Mouse (Mus musculus) left cerebral cortex, postnatal 36 days (tissue): Measurements from ENCODE around the gene Tnfsf15. TPM values are rescaled to one million over a fixed set of nuclear protein-coding genes. Genes with fewer than 3 reads are reported as not detected.

Experiments used
- DNase-seq, 2 experiments: peaks; one replicate each; pipeline ENCODE4 v3.0.0; 2021 to 2022; ENCODE audit warnings: low spot score in 2 of 2, mixed read lengths in 1 of 2
- intact Hi-C: fragments of 180-260 bp; cut with DNase I; formaldehyde crosslinking; loops from one replicate; pipeline ENCODE4 v1.15.1; 2025
- total RNA-seq, 2 experiments: library from RNA; stranded (reverse); gene quantifications; 2 replicates each; pipeline ENCODE4 v1.2.3; 2021

The Tnfsf15 gene
- total RNA-seq = under 1 TPM; 0.11 to 0.12 TPM

DNA sequence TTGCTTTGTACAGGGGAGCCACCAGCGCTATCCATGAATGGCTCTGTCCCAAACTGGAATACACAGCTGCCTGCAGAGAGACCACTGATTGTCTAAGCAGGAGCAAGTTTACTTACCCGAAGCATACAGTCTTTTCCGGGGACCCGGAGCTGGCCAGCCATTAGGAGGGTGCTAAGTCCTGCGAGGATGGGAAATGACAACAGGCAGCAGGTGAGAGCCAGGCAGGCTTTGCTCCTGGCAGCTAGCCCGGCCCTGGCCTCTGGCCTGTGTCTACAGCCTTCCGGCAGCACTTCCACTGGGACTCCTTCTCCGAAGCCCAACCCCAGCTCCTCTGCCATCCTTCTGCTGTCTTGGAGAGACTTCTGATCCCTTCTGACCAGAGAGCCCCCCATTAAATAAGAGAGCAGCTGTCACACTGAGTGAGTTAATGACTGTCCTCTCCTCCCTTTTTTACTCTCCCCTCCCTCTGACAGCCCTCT is at the start of gene Tnfsf15:
Gene Tnfsf15, minus strand, starts transcription at position 421 of the 479 bp plus-strand sequence.
- no peak for DNase-seq
- intact Hi-C loops = no loop called here

DNA sequence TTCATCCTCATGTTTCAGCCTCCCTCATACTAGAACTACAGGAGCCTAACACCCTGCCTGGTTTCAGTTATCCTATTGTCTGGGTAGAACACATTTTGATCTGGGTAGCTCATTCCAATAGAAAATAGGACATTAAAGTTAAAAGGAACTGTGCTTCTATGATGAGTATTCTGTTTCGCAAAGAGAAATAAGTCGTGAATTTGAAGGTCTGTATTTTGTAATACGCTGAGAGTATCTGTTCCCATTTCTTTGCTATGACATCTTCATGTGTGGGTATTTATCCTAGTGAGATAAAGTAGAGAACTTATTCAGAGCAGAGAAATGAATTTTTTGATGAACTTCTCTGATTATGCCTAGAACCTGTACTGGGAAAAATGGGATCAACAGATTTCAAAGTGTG is 47.4 kb upstream of the Tnfsf15 start:
- intact Hi-C loops = no loop called here
- DNase-seq = no peak

DNA sequence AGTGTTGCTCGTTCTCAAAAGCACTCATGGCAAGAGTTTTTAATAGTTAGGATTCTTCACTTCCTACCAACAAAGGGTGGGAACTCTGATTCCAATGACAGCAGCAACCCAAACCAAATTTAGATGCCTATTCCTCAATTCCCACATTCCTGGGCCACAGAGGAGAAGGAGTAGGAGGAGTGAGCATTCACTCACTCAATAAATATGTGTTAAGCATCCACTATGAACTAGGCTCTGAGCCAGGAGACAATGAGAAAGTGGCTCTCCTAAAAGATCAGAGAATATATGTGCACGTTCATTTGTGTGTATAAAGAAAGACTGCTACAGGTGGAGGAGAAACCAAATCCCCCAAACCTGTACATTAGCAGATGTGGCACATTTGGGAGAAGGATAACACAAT is 40.6 kb upstream of the Tnfsf15 start:
- no peak for DNase-seq
- intact Hi-C loops = no loop called here

DNA sequence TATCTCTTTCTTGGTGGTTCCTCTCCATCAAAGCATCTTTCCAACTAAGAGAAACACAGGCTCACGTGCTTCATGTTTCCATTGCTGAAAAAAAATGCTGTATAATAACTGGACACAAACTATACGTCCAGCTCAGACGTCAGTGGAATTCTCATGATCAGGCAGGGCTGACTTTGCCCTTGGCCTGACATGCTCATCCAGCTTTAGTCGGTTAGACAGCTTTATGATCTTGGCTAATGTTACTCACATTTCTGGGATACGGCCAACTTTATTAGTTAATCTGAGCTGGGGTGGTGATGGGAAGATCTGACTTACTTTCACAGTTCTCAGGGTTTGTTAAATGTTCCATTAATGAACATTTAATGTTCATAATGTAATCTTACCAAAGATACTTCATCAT is 38.9 kb upstream of the Tnfsf15 start:
- no peak for DNase-seq
- intact Hi-C loops = no loop called here

DNA sequence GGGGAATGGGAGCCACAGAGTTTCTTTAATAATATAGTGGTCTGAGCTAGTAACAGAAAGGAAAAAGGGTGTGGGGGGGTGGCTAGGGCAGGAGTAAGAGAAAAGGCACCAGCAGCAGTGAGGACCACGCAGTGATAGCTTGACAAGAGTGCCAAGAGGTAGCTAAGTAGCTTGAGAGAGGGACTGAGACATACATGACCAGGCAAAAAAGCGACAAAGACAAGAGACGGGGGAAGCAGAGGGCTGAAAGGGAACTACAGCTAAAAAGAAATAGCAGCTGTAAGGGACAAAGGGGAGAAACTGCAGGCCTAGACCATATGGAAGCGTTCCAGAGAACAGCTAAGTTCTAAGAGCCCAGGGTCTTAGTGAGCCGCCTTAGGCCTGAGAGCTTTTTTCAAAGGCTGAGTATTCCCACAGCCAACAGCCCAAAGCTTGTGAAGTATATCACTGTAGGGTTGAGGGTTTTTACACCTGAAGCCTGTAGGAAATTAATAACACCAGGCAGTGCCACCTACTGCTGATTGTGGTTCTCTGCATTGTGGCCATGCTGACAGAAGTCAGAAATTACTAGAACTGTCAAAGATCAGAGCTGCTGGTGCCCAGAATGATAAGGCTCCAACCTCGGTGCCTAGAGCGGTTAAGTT is 38.2 kb upstream of the Tnfsf15 start:
- DNase-seq = no peak
- intact Hi-C loops = no loop called here

DNA sequence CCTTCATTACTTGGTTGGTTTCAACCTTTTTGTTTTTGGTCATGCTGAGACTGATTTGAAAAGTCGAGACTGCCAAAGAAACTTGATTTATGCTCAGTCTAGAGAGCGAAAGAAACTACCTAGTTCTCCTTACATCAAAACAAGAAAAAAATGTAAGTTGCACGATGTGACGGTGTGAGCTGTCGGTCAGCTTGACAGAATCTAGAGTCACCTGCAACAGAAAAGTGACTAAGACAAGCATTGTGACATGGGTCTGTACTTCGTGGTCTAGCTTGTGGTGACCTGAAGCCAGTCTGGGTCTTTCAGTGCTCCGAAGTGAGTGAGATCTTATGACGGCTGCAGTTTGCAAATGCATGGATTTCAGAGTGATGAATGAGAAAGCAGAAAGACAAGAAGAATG is 32.3 kb upstream of the Tnfsf15 start:
- intact Hi-C loops = no loop called here

DNA sequence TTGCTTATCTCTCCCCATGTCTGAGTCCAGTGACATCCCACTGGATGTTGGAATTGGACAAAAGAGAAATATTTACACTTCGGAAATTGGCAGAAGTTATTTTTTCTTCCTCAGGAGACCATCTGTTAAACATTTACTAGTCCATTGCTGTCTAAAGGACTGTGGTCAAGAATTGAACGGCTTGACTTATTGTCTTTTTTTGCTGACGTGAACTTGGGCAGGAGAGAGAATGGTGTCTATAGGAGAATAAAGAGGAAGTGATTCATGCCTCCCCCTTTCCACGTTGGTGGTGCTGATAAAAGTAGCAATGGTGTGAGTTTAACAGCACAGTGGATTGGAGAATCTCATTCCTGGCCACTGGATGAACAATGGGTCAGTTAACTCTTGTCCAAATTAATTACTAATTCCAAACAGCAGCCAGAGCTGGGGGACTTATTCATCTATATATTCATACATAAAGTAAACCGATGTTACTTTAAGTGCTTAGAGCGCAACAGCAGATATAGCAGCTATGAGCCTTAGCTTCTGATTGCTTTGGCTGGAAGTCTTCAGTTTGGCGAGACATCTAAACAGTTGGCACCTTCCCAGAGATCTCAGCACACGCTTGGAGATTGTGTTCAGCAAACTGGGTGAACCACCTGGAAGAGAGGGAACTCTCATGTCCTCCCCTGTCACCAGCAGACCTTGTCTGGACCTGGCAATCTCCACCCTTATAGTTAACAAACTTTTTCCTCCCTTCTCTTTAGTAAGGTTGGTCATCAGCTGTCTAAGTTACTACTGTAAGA is 28.6 kb upstream of the Tnfsf15 start:
- intact Hi-C loops = no loop called here
- DNase-seq = no peak

More for the DNA sequence above, 32.3 kb upstream of the Tnfsf15 start:
- DNase-seq = no peak

DNA sequence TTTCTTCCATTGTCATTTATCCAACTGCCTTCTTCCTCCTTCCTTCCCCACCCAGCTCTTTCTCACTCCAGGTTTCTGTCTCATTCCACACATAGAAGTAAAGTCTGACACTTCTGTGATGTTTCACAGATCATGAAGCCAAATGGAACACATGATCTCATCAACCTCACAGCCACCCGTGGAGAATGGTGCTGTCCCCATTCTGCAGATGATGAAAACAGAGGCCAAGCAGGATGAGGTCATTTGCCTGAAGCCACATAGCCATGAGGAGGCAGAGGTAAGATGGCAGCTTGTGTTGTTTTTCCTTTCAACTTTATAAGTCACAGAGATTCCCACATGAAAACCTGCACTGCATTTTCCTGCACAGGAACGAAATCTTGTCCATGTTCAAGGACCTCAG is 27.6 kb upstream of the Tnfsf15 start:
- no peak for DNase-seq
- intact Hi-C loops = no loop called here

DNA sequence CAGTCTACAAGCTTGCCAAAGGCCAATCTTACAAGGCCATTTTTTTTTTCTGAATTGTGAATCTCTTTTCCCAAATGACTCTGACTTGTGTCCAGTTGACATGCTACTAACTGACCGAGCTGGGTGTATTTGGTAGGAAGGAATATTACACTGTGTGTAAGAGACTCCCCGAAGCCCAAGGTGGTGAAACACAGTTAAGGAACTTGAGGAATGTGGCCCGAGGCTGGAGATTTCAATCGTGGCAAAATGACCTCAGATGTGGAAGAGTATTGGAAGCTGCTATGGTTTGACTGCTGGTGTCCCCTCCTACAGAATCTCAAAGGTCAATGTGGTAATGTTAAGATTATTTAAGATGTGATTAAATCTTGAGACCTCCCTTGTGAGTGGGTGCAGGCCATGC is 26.4 kb upstream of the Tnfsf15 start:
- no peak for DNase-seq
- intact Hi-C loops = no loop called here

DNA sequence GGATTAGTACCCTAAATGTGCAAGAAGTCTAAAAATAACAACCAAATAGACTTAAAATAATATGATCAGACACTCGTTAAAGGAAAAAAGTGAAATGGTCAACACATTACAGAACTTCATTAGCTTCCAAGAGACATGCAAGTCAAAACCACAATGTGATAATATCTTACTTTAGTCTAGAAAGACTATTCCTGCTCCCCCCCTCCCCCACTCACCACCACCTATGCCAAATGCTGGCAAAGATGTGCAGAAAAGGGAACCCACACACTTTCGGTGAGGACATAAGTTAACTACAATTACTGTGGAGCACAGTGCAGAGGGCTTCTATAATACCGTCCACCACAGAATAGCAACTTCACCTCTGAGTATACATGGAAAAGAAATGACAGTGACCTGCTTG is 24.2 kb upstream of the Tnfsf15 start:
- intact Hi-C loops = no loop called here
- DNase-seq = no peak

DNA sequence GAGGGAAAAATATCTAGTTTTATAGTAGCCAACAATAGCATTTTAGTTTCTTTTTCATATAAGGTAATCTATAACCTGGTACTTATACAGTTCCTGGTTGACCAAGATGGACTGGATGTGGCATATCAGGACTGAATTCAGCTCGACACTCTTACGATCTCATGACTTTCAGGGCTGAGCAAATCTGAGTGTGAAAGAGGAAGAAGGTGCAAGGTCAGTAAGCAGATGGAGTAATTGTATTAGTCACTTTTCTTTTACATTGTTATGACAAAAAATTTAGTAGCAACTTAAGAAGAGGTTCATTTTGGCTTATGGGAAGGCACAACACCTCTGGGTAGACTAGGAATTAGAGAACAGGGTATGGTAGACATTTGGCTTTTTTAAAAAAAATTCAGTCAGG is 20.1 kb upstream of the Tnfsf15 start:
- intact Hi-C loops = no loop called here
- DNase-seq = no peak

DNA sequence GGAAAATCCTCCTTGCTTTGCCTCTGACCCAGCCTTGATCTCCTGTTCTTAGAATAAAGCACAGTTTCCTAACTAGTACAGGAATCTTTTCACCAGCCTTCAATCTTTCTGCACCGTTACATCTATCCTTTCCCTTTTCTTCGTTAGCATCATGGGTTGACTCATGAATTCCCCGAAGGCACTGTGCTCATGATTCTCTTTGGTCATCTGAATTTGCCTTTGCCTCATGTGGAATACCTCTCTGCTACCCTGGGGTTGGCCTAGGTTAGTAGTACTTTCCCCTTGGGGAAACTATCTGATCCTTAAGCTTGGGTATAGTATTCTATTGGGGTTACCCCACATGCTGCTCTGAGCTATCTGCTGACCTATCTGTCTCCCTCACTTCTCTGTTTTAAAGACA is 15.0 kb upstream of the Tnfsf15 start:
- DNase-seq = no peak
- intact Hi-C loops = no loop called here

DNA sequence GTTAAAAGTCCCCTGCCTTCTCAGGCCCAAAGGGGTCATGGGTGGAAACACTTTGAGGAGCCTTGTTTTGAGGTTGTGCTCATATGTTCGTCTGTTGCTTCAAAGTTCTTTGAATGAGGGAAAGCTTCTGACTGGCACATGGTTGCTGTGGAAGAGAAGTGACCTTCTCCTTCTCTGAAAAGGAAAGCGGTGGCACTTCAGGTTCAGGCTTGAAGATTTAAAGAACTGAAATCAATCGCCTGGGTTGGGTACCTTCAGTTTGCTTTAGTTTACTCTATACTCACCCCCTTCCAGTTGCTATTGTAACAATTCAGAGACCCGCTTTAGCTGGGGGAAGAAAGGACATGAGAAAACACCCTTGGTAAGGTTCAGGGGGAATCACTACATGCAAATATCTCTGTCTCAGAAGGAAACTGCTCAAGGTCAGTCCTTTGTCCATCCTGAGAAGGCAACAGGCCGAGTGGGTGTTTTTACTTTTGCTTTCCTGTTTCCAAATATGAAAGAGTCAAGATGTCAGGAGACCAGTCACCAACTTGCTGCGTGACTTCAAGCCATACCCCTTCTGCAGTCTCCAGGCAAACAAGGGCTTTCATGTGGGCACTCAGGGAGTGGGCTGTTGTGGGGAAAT is 12.7 kb upstream of the Tnfsf15 start:
- DNase-seq = no peak
- intact Hi-C loops = no loop called here

DNA sequence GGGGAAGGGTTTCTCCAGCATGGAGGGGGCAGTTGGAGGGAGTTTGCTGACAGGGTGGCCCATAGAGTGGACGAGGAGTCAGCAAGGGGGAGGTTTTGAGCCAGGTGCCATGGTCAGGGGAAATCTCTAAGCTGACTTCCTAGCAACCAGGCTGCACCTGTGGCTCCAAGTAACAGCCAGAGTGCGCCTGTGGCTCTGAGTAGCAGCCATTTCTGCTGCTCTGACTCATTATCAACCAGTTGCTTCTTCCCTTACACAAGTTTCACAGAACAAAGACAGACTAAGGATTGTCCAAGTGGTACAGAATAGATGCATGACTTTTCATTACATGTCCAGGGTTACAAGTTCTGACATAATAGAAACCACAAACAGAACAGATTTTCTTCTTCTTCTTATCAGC is 11.2 kb upstream of the Tnfsf15 start:
- no peak for DNase-seq
- intact Hi-C loops = no loop called here

DNA sequence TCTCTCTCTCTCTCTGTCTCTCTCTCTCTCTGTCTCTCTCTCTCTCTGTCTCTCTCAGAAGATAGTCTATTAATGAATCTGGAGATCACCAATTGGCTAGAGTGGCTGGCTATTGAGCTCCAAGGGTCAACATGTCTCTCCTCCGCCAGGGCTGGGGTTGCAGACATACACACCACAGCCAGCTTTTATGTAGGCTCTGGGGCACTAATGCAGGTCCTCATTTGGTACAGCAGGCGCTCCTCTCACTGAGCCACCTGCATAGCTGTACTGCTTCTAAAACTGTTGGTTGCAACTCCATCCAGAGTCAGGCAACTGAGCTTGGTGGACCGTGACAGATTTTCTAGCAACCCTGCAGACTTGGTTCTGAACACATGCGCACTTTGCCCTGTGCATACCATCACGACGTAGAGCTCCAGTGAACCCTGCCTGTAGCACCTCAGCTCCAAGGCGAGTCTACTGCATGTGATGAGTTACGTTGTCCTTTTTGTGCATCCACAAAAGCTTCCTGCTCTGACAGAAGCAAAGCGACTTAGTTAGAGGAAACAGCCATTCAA is 9.6 kb upstream of the Tnfsf15 start:
- DNase-seq = no peak
- intact Hi-C loops = no loop called here

DNA sequence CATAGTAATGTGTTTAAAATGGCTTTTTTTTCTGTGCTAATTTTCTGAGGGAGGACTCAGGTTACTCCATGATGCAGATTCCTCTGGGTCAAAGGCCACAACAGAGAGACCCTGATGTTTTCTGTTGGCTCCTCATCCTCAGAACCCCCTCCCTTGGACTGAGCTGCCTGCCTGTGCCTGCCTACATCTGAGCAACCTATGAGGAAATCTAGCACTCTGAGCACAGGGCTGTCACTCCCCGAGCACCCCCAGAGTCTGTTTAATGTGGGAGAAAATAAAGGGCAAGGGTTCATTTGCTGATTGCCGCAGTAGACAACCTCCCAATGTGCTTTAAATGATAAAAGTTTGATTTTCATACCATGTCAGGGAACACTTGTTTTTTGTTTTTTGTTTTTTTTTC is 8.9 kb upstream of the Tnfsf15 start:
- no peak for DNase-seq
- intact Hi-C loops = no loop called here

DNA sequence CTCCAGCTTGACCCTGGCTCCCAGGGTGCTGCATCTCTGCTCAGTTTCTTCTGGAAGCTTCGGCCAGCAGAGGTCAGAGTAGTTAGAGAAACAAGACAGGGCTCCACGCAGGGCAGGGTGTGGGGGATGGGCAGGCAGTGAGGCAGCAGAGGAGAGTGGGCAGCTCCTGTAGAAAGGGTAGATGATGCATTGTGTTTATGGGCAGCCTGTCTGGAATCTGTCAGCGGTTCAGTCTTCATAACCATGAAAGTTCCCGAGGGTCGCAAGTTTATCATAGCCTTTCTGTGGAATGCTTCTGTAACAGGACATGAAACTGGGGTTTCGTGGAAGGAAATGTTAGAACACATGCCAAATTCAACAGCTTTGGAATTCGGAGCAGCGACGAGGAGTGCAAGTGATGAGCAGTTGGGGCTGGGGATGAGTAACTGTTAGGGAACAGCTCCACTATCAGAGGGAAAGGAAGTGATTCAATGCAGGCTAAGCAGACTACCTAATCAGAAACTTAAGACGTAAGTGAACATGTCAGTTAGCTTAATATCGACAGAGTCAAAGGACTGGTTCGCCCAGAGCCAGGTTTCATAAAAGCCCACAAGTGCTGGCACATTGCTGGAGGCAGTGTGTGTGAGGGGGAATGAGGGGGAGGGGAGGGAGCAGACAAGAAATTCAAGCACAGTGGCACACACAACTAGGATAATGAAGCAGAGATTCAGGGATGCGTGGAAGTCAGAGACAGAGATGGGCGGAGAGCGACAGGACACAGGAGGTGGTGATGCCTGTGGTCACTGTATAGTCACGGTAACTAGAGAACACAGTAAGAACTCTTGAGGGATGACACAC is 8.0 kb upstream of the Tnfsf15 start:
- DNase-seq = peak in 1 of 2 experiments; percentile 21
- intact Hi-C loops = no loop called here

DNA sequence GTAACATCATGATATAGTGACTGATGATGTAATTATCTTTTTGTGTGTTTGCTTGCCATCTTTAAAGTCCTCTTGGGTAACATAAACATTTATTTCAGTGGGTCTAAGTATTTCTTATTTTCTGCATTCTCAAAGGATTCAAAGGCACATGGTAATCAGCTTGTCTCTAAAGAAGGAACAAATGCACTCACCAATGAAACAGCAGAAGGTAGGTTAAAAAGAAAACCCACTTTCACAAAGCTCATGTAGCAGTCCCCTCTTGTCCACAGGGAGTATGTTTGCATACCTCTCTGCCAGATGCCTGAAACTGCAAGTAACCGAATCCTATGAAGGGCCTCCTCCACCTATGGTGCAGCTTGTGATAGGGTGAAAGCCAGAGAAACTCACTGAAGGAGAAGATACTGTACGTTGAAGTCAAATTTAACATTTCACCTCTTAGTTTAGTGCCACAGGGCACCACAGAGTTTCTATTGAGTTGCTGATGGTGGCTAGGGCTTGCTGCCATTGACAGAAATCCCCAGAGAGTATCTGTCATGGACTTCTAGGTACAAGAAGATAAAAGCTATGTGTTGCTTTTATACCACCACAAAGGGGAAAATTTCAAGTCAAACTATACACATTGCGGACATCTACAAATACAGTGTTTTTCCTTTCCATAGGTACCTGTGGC is 3.3 kb upstream of the Tnfsf15 start:
- intact Hi-C loops = no loop called here
- no peak for DNase-seq

DNA sequence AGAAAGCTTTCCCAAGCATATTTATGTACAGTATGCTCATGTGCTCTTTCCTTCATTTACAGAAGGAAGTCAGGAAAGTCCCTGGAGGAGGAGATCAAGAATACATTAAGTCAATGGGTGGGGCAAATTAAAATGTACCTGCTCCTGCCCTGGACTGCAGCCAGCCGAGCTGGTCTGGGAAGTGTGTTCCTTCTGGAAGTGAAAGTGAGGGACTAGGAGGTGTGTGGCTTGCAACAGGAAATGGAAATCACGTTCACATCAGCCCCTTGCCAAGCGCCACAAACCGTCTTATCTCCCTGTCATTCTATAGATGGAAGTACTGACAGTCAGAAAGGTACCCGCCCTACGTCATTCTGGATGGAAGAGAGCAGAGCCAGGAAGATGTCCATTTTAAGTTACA is 358 bp upstream of the Tnfsf15 start:
- intact Hi-C loops = no loop called here
- DNase-seq = no peak
